Mouse (Mus musculus): ENCODE measurements around the gene Srsf10. TPM values are rescaled to one million over a fixed set of nuclear protein-coding genes. Genes with fewer than 3 reads are reported as not detected.

Gene Srsf10
- polyA plus RNA-seq, 1 experiment from 2014 or later = 119 TPM

GRCm38 (mm10) chr4:135855080-135855479 is 467 bp upstream of the Srsf10 start:
- ATAC-seq (ENCODE audit: low read depth) (no peak), DNase-seq (no peak)
- H3K27ac ChIP-seq = peak overlapping the region; percentile 96

GRCm38 (mm10) chr4:135856223-135857091 is 910 bp downstream of the Srsf10 start:
- DNase-seq = peak; percentile 55

More at GRCm38 (mm10) chr4:135855080-135855479, 467 bp upstream of the Srsf10 start:
- peak overlapping the region; percentile 96 for H3K9ac ChIP-seq
- H3K4me1 ChIP-seq (replicated peaks) = peaks cover 79% of the 10 kb centered on the region
- H3K27me3 ChIP-seq = no peaks in the 10 kb centered on the region
- H3K36me3 ChIP-seq = peaks cover 14% of the 10 kb centered on the region
- H3K4me3 ChIP-seq (replicated peaks) = peak overlapping the region; percentile 93
- H3K4me2 ChIP-seq = peak overlapping the region; percentile 95
- 3% methylated on average over 6 of the region's 6 CpGs for WGBS (ENCODE audit: insufficient replicate concordance)
- no peaks in the 10 kb centered on the region for H3K9me3 ChIP-seq (replicated peaks)

GRCm38 (mm10) chr4:135857597-135858186 is 2.1 kb downstream of the Srsf10 start:
- 11% methylated on average over 7 of the region's 7 CpGs for WGBS (ENCODE audit: insufficient replicate concordance)
- H3K4me1 ChIP-seq (replicated peaks) = peaks cover 59% of the 10 kb centered on the region
- peak overlapping the region; percentile 93 for H3K4me3 ChIP-seq (replicated peaks)
- peak overlapping the region; percentile 95 for H3K4me2 ChIP-seq
- peak overlapping the region; percentile 96 for H3K27ac ChIP-seq
- H3K36me3 ChIP-seq = peaks cover 36% of the 10 kb centered on the region
- DNase-seq (no peak), ATAC-seq (ENCODE audit: low read depth) (no peak)
- H3K9ac ChIP-seq = peak overlapping the region; percentile 96
- no peaks in the 10 kb centered on the region for H3K9me3 ChIP-seq (replicated peaks)
- H3K27me3 ChIP-seq = no peaks in the 10 kb centered on the region

More at GRCm38 (mm10) chr4:135856223-135857091, 910 bp downstream of the Srsf10 start:
- Histone ChIP-seq H3K9me3 (replicated peaks) (no peaks in the 10 kb centered on the region), H3K4me3 (replicated peaks) (peak overlapping the region; percentile 93), H3K27ac (peak overlapping the region; percentile 96), H3K27me3 (no peaks in the 10 kb centered on the region), H3K4me2 (peak overlapping the region; percentile 95), H3K36me3 (peaks cover 23% of the 10 kb centered on the region), H3K9ac (peak overlapping the region; percentile 96), H3K4me1 (replicated peaks) (peaks cover 71% of the 10 kb centered on the region)
- peak; percentile 70 for ATAC-seq (ENCODE audit: low read depth)
- under 1% methylated on average over 91 of the region's 91 CpGs for WGBS (ENCODE audit: insufficient replicate concordance)

- H3K9ac ChIP-seq = no peak overlapping the region
- ATAC-seq (ENCODE audit: low read depth) (no peak), DNase-seq (no peak)
- H3K27ac ChIP-seq = peak overlapping the region; percentile 47
- no peaks in the 10 kb centered on the region for H3K9me3 ChIP-seq (replicated peaks)
- WGBS (ENCODE audit: insufficient replicate concordance) = 38% methylated on average over 2 of the region's 2 CpGs
- H3K4me3 ChIP-seq (replicated peaks) = no peak overlapping the region
- peaks cover 49% of the 10 kb centered on the region for H3K36me3 ChIP-seq
- no peak overlapping the region for H3K4me2 ChIP-seq
- H3K4me1 ChIP-seq (replicated peaks) = peaks cover 32% of the 10 kb centered on the region
- H3K27me3 ChIP-seq = no peaks in the 10 kb centered on the region
Measured at GRCm38 (mm10) chr4:135868996-135869395, 13.4 kb downstream of the Srsf10 start.

GRCm38 (mm10) chr4:135870227-135871023 is 14.9 kb downstream of the Srsf10 start:
- Histone ChIP-seq H3K4me2 (peak overlapping the region; percentile 34; the same call in 1 of the 2 replicates), H3K27me3 (no peaks in the 10 kb centered on the region), H3K9ac (0 out of 2 replicates have a peak overlapping the region, but pooled peaks have one; percentile 1), H3K4me3 (replicated peaks) (0 out of 2 replicates have a peak overlapping the region, but pooled peaks have one; percentile 4), H3K9me3 (replicated peaks) (no peaks in the 10 kb centered on the region), H3K4me1 (replicated peaks) (peaks cover 46% of the 10 kb centered on the region), H3K27ac (no peak overlapping the region), H3K36me3 (peaks cover 43% of the 10 kb centered on the region)
- ATAC-seq (ENCODE audit: low read depth) = no peak
- 59% methylated on average over 2 of the region's 2 CpGs for WGBS (ENCODE audit: insufficient replicate concordance)
- no peak for DNase-seq

GRCm38 (mm10) chr4:135872015-135872414 is 16.5 kb downstream of the Srsf10 start:
- H3K27me3 ChIP-seq = no peaks in the 10 kb centered on the region
- 32% methylated on average over 3 of the region's 3 CpGs for WGBS (ENCODE audit: insufficient replicate concordance)
- ATAC-seq (ENCODE audit: low read depth) (no peak), DNase-seq (no peak)
- peaks cover 62% of the 10 kb centered on the region for H3K4me1 ChIP-seq (replicated peaks)
- H3K9ac ChIP-seq = peak overlapping the region; percentile 89
- peak overlapping the region; percentile 76 for H3K4me3 ChIP-seq (replicated peaks)
- peaks cover 36% of the 10 kb centered on the region for H3K36me3 ChIP-seq
- peak overlapping the region; percentile 40 for H3K27ac ChIP-seq
- peak overlapping the region; percentile 89 for H3K4me2 ChIP-seq
- H3K9me3 ChIP-seq (replicated peaks) = no peaks in the 10 kb centered on the region

- Histone ChIP-seq H3K4me3 (replicated peaks) (peak overlapping the region; percentile 76), H3K27me3 (no peaks in the 10 kb centered on the region), H3K27ac (peak overlapping the region; percentile 93), H3K36me3 (peaks cover 35% of the 10 kb centered on the region), H3K4me2 (peak overlapping the region; percentile 89), H3K9ac (peak overlapping the region; percentile 89), H3K9me3 (replicated peaks) (no peaks in the 10 kb centered on the region), H3K4me1 (replicated peaks) (peaks cover 63% of the 10 kb centered on the region)
- WGBS (ENCODE audit: insufficient replicate concordance) = 10% methylated on average over 17 of the region's 17 CpGs
- no peak for ATAC-seq (ENCODE audit: low read depth)
- DNase-seq = no peak
Measured at GRCm38 (mm10) chr4:135872589-135873391, 17.2 kb downstream of the Srsf10 start.

- peak within 1 kb of the TSS; percentile 89 for H3K4me2 ChIP-seq
- H3K36me3 ChIP-seq = peaks cover 34% of the 10 kb centered on the region
- ATAC-seq (ENCODE audit: low read depth) (peak; percentile 94), DNase-seq (peak; percentile 86)
- no peaks in the 10 kb centered on the region for H3K27me3 ChIP-seq
- peaks cover 63% of the 10 kb centered on the region for H3K4me1 ChIP-seq (replicated peaks)
- under 1% methylated on average over 58 of the region's 60 CpGs for WGBS (ENCODE audit: insufficient replicate concordance)
- peak within 1 kb of the TSS; percentile 93 for H3K27ac ChIP-seq
- H3K9me3 ChIP-seq (replicated peaks) = no peaks in the 10 kb centered on the region
- peak within 1 kb of the TSS; percentile 76 for H3K4me3 ChIP-seq (replicated peaks)
- peak within 1 kb of the TSS; percentile 89 for H3K9ac ChIP-seq
Measured at GRCm38 (mm10) chr4:135873526-135874202, 18.1 kb downstream of the Srsf10 start, which contains the start of gene Pnrc2. Gene Pnrc2, minus strand, starts transcription at chr4:135873850.

- 71% methylated on average over 10 of the region's 10 CpGs for WGBS (ENCODE audit: insufficient replicate concordance)
- H3K9me3 ChIP-seq (replicated peaks) = no peaks in the 10 kb centered on the region
- peaks cover 24% of the 10 kb centered on the region for H3K36me3 ChIP-seq
- no peaks in the 10 kb centered on the region for H3K27me3 ChIP-seq
- peak overlapping the region; percentile 76; the same call in 1 of the 2 replicates for H3K4me3 ChIP-seq (replicated peaks)
- ATAC-seq (ENCODE audit: low read depth) (no peak), DNase-seq (no peak)
- peak overlapping the region; percentile 89 for H3K9ac ChIP-seq
- peak overlapping the region; percentile 93 for H3K27ac ChIP-seq
- peak overlapping the region; percentile 89 for H3K4me2 ChIP-seq
- H3K4me1 ChIP-seq (replicated peaks) = peaks cover 56% of the 10 kb centered on the region
Measured at GRCm38 (mm10) chr4:135874564-135875535, 19.3 kb downstream of the Srsf10 start.
